Mouse (Mus musculus) gastrocnemius, postnatal 4 days (tissue): ENCODE results near the gene Gm45208. TPM values are rescaled to one million over a fixed set of nuclear protein-coding genes. Genes with fewer than 3 reads are reported as not detected.

Source experiments
- DNase-seq, 2 experiments: peaks; one replicate each; pipeline ENCODE4 v3.0.0; 2021 to 2022; ENCODE audit warnings: low spot score in 2 of 2, mixed read lengths in 2 of 2
- total RNA-seq, 2 experiments: library from RNA; stranded (reverse); gene quantifications; 2 replicates each; pipeline ENCODE4 v1.2.3; 2021

Gm45208 gene
- total RNA-seq, 2 experiments from 2014 or later: not detected

DNA sequence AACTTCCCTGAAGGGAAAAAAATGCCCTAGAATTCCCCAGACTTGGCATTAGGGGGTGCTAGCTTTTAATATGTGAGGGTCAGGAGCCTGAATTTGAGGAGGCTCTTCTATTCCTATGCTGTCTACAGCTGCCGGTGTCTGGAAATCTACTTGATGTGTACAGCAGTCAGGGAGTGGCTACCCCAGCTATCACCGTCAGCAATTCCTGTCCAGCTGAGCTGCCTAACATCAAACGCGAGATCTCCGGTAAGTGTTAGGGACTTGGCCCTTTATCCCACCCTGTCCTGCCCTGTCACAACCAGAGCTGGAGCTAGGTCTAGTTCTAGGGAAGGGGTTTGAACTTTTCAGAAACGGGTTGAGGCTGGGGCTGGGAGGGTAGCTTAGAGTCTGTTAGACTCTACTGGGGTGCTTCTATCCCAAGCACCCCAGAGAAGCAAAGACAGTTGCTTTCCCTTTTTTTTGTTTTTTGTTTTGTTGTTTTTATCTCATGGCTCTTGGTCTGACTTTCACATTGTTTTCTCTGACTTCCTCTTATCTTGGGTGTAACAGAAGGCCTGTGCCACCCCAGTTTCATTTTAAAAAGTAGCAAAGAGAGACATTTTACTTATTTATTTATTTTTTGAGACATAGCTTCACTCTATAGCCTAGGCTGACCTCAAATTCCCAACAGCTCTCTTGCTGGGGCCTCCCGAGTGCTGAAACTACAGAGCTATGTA lies 47.4 kb downstream of the Gm45208 start:
- DNase-seq: no peak

- no peak for DNase-seq
Observed at GRCm38 (mm10) chrX:7772766-7773165, 50.7 kb downstream of the Gm45208 start.

DNA sequence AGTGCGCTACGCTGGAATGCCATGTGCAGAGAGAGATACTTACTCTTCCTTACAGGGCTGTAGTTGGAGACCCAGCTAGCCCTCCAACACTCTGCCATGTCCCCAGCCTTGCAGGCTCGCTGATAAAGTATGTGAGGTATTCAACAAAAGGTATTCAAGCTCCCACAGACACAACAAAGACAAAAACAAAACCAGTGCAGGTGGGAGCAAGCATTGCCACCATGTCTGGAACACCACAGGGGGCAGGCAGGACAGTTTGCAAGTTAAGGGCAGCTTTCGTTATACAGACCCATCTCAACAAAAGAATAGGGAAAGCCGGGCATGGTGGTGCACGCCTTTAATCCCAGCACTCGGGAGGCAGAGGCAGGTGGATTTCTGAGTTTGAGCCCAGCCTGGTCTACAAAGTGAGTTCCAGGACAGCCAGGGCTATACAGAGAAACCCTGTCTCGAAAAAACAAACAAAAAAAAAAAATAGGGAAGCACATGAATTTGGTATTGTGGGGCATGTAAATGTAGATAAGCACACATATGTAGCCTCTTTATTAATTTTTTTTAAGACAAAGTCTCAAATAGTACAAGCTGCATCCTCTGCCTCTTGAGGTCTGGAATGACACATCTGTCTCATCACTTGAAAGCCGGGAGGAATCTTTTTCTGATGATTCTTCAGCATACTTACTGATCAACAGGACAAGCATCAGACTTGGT lies 53.6 kb downstream of the Gm45208 start:
- no peak for DNase-seq

- DNase-seq: peak in 1 of 2 experiments; percentile 47
Observed at GRCm38 (mm10) chrX:7776329-7777082, 54.5 kb downstream of the Gm45208 start.

GRCm38 (mm10) chrX:7778450-7779244 lies 56.6 kb downstream of the Gm45208 start:
- no peak for DNase-seq

- no peak for DNase-seq
Observed at GRCm38 (mm10) chrX:7779294-7779693, 57.2 kb downstream of the Gm45208 start.

Other genes starting within 250 kb of the Gm45208 start
- gene Foxp3, start 148.6 kb upstream of the Gm45208 start, total RNA-seq: under 1 TPM in 1 of 2 experiments, not detected in 1; 0.15 TPM
- gene Ppp1r3f, start 148.0 kb upstream of the Gm45208 start, total RNA-seq: 1 to 10 TPM; 2.6 to 3.4 TPM
- 10 to 100 TPM; 13.8 to 15.0 TPM for gene Ccdc22, start 116.7 kb upstream of the Gm45208 start, total RNA-seq
- gene Cacna1f, start 115.2 kb upstream of the Gm45208 start, total RNA-seq: not detected
- under 1 TPM; 0.83 to 0.98 TPM for gene Syp, start 83.8 kb upstream of the Gm45208 start, total RNA-seq
- gene Prickle3, start 65.0 kb upstream of the Gm45208 start, total RNA-seq: 1 to 10 TPM; 8.9 to 9.5 TPM
- gene Plp2, start 50.9 kb upstream of the Gm45208 start, total RNA-seq: 100 to 1,000 TPM in 1 of 2 experiments, 10 to 100 TPM in 1; 82.9 to 104 TPM
- 1 to 10 TPM; 1.3 to 1.8 TPM for gene Magix, start 41.0 kb upstream of the Gm45208 start, total RNA-seq
- 10 to 100 TPM; 22.6 to 26.6 TPM for gene Gpkow, start 25.1 kb upstream of the Gm45208 start, total RNA-seq
- gene Wdr45, start 7.9 kb upstream of the Gm45208 start, total RNA-seq: 10 to 100 TPM; 25.6 to 30.7 TPM
- 10 to 100 TPM; 18.5 to 18.7 TPM for gene Praf2, start 6.2 kb downstream of the Gm45208 start, total RNA-seq
- gene Ccdc120, start 28.7 kb downstream of the Gm45208 start, total RNA-seq: 1 to 10 TPM; 2.7 to 4.0 TPM
- 10 to 100 TPM; 16.9 to 19.4 TPM for gene Tfe3, start 40.3 kb downstream of the Gm45208 start, total RNA-seq
- gene Gripap1, start 67.5 kb downstream of the Gm45208 start, total RNA-seq: 10 to 100 TPM; 24.7 to 34.9 TPM
- gene Kcnd1, start 100.0 kb downstream of the Gm45208 start, total RNA-seq: 1 to 10 TPM; 1.3 to 1.5 TPM
- gene Otud5, start 119.1 kb downstream of the Gm45208 start, total RNA-seq: 10 to 100 TPM; 36.5 to 37.6 TPM
- 1 to 10 TPM; 1.8 TPM for gene Pim2, start 156.0 kb downstream of the Gm45208 start, total RNA-seq
- gene Slc35a2, start 161.8 kb downstream of the Gm45208 start, total RNA-seq: 10 to 100 TPM; 17.0 to 21.2 TPM
- 10 to 100 TPM; 39.3 to 51.3 TPM for gene Pqbp1, start 177.0 kb downstream of the Gm45208 start, total RNA-seq
- gene Timm17b, start 177.1 kb downstream of the Gm45208 start, total RNA-seq: 10 to 100 TPM; 61.6 to 63.1 TPM
- not detected for gene Gm10491, start 185.6 kb downstream of the Gm45208 start, total RNA-seq
- gene Gm10490, start 187.3 kb downstream of the Gm45208 start, total RNA-seq: not detected
- gene Pcsk1n, start 197.6 kb downstream of the Gm45208 start, total RNA-seq: under 1 TPM; 0.12 to 0.13 TPM
- not detected for gene Eras, start 206.4 kb downstream of the Gm45208 start, total RNA-seq
- 10 to 100 TPM; 11.0 to 13.1 TPM for gene Hdac6, start 225.6 kb downstream of the Gm45208 start, total RNA-seq